Mouse (Mus musculus) adrenal gland, postnatal 36 days (tissue): ENCODE data around the gene Gm35315. TPM values are rescaled to one million over a fixed set of nuclear protein-coding genes. Genes with fewer than 3 reads are reported as not detected.
"Not testable (repeated sequence)": the region's sequence is repeated elsewhere in the genome, so short reads cannot be mapped to it uniquely, and the experiment has no call there.

ENCODE experiments used
- DNase-seq, 2 experiments: peaks; one replicate each; pipeline ENCODE4 v3.0.0; 2021; ENCODE audit warnings: mixed read lengths in 1 of 2
- total RNA-seq, 2 experiments: library from RNA; stranded (reverse); gene quantifications; 2 replicates each; pipeline ENCODE4 v1.2.3; 2021

The Gm35315 gene
- total RNA-seq, 2 experiments from 2014 or later: 0.10 to 0.49 TPM

GRCm38 (mm10) chr5:110101716-110102347, 7.6 kb upstream of the Gm35315 start:
- peak; percentile 45 to 49 for DNase-seq

- no peak for DNase-seq
Observed at GRCm38 (mm10) chr5:110100921-110101631, 6.9 kb upstream of the Gm35315 start.

- no peak for DNase-seq
Observed at GRCm38 (mm10) chr5:110099656-110100580, 5.7 kb upstream of the Gm35315 start, which contains the start of gene Plcxd1. Gene Plcxd1 (plus strand): TSS chr5:110099969.

GRCm38 (mm10) chr5:110098991-110099477, 4.8 kb upstream of the Gm35315 start:
- no peak for DNase-seq

- no peak for DNase-seq
Observed at GRCm38 (mm10) chr5:110094847-110095213, 610 bp upstream of the Gm35315 start.

GRCm38 (mm10) chr5:110091546-110091945, 2.7 kb downstream of the Gm35315 start:
- no peak for DNase-seq

- no peak for DNase-seq
Observed at GRCm38 (mm10) chr5:110086161-110086866, 7.9 kb downstream of the Gm35315 start.

GRCm38 (mm10) chr5:110082961-110083360, 11.3 kb downstream of the Gm35315 start:
- DNase-seq: no peak

GRCm38 (mm10) chr5:110072413-110072812, 21.8 kb downstream of the Gm35315 start, which contains the start of gene Gm17655:
Gene Gm17655 (minus strand): TSS chr5:110072513.
- not testable (repeated sequence) for DNase-seq

GRCm38 (mm10) chr5:110057637-110058408, 36.4 kb downstream of the Gm35315 start:
- DNase-seq: peak; percentile 88 to 90

Other genes with a start within 250 kb of the Gm35315 start
- gene Gm15446, start 171.0 kb downstream of the Gm35315 start, total RNA-seq: 1 to 10 TPM; 8.4 to 9.3 TPM
- gene Zfp932, start 97.9 kb downstream of the Gm35315 start, total RNA-seq: 10 to 100 TPM; 19.1 to 20.2 TPM
- gene Gm17655, start 21.9 kb downstream of the Gm35315 start, total RNA-seq: 1 to 10 TPM; 4.7 to 5.9 TPM
- under 1 TPM in 1 of 2 experiments, not detected in 1; 0.10 TPM for gene Plcxd1, start 5.5 kb upstream of the Gm35315 start, total RNA-seq
- gene Gtpbp6, start 13.8 kb upstream of the Gm35315 start, total RNA-seq: 10 to 100 TPM; 50.6 to 71.9 TPM
- gene Zfp605, start 15.7 kb upstream of the Gm35315 start, total RNA-seq: 1 to 10 TPM; 6.5 to 6.9 TPM
- gene Chfr, start 41.4 kb upstream of the Gm35315 start, total RNA-seq: 10 to 100 TPM; 29.7 to 31.9 TPM
- gene Golga3, start 82.3 kb upstream of the Gm35315 start, total RNA-seq: 10 to 100 TPM; 42.5 to 43.2 TPM
- gene Ankle2, start 136.6 kb upstream of the Gm35315 start, total RNA-seq: 10 to 100 TPM; 43.7 to 44.9 TPM
- gene Pgam5, start 175.5 kb upstream of the Gm35315 start, total RNA-seq: 10 to 100 TPM; 45.8 to 57.6 TPM
- 10 to 100 TPM; 10.6 to 12.0 TPM for gene Pxmp2, start 191.8 kb upstream of the Gm35315 start, total RNA-seq
- gene Pole, start 191.9 kb upstream of the Gm35315 start, total RNA-seq: 1 to 10 TPM; 3.1 to 3.2 TPM
- under 1 TPM; 0.17 to 0.30 TPM for gene P2rx2, start 248.8 kb upstream of the Gm35315 start, total RNA-seq